Mouse (Mus musculus) neural tube, embryonic 11.5 days (tissue): Measurements from ENCODE around the gene Morn1. TPM values are rescaled to one million over a fixed set of nuclear protein-coding genes. Genes with fewer than 3 reads are reported as not detected.

Source experiments
- ATAC-seq: fragments of 200-750 bp; cut with Nextera tagmentation; 2 replicates; pipeline ENCODE4 v1.8.0; 2017; ENCODE audit warnings: moderate number of reproducible peaks, mild to moderate bottlenecking, moderate TSS enrichment, moderate library complexity; ENCODE audit not compliant: insufficient read depth, low FRiP score, low TSS enrichment
- DNase-seq: peaks from one replicate; pipeline ENCODE4 v3.0.0-alpha.2; 2015; ENCODE audit warnings: low spot score
- H3K27ac ChIP-seq: fragments of 300-500 bp; sonication (generic); 2 replicates; pipeline ENCODE4 v1.5.1; 2014; ENCODE audit warnings: low read depth, mild to moderate bottlenecking, low read length
- H3K27me3 ChIP-seq: fragments of 300-500 bp; sonication (generic); 2 replicates; pipeline ENCODE4 v1.6.1; 2014; ENCODE audit warnings: mild to moderate bottlenecking, low read length, mixed read lengths; ENCODE audit not compliant: control insufficient read depth, insufficient read depth
- H3K36me3 ChIP-seq: fragments of 300-500 bp; sonication (generic); 2 replicates; pipeline ENCODE4 v1.6.1; 2014; ENCODE audit warnings: mild to moderate bottlenecking, low read length, moderate library complexity, mixed read lengths; ENCODE audit not compliant: control insufficient read depth, insufficient read depth
- H3K4me1 ChIP-seq: fragments of 300-500 bp; sonication (generic); 2 replicates; pipeline ENCODE4 v1.6.1; 2014; ENCODE audit warnings: low read length, mixed read lengths; ENCODE audit not compliant: control insufficient read depth, insufficient read depth
- H3K4me2 ChIP-seq: fragments of 300-500 bp; sonication (generic); 2 replicates; pipeline ENCODE4 v1.6.1; 2014; ENCODE audit warnings: low read depth, mild to moderate bottlenecking, moderate library complexity
- H3K4me3 ChIP-seq: fragments of 300-500 bp; sonication (generic); 2 replicates; pipeline ENCODE4 v1.5.1; 2014; ENCODE audit warnings: low read depth, low read length
- H3K9ac ChIP-seq: fragments of 300-500 bp; sonication (generic); 2 replicates; pipeline ENCODE4 v1.6.1; 2014; ENCODE audit warnings: mild to moderate bottlenecking, low read length
- H3K9me3 ChIP-seq: fragments of 300-500 bp; sonication (generic); 2 replicates; pipeline ENCODE4 v1.6.1; 2016; ENCODE audit warnings: low read length; ENCODE audit not compliant: control insufficient read depth
- WGBS: fragments of 180-500 bp; shearing (Covaris S2); extraction: QIAGEN DNeasy Blood & Tissue Kit; methylation state at CpG from one replicate; pipeline ENCODE4 v1.1.7; 2014; 5-methylcytosine and 5-hydroxymethylcytosine counted together
- polyA plus RNA-seq: library from polyadenylated mRNA; unstranded; fragments of >200 nt; fragmentation: Nextera tagmentation; extraction: Ambion mirVana; gene quantifications from 2 replicates; pipeline ENCODE4 v1.2.1, GENCODE M21; 2014

Morn1 gene
- polyA plus RNA-seq, 1 experiment from 2014 or later: 3.9 TPM

GRCm38 (mm10) chr4:155126602-155127372 is 40.4 kb downstream of the Morn1 start:
- H3K27me3 ChIP-seq: no peaks in the 10 kb centered on the region
- H3K27ac ChIP-seq: no peak overlapping the region
- H3K4me2 ChIP-seq: no peak overlapping the region
- no peaks in the 10 kb centered on the region for H3K36me3 ChIP-seq
- H3K9ac ChIP-seq: no peak overlapping the region
- DNase-seq: no peak
- 71% methylated on average over 7 of the region's 7 CpGs for whole genome bisulfite sequencing
- H3K4me1 ChIP-seq: peaks cover 13% of the 10 kb centered on the region
- no peak for ATAC-seq
- no peaks in the 10 kb centered on the region for H3K9me3 ChIP-seq
- H3K4me3 ChIP-seq: no peak overlapping the region

- Histone ChIP-seq H3K9me3 (no peaks in the 10 kb centered on the region), H3K27me3 (no peaks in the 10 kb centered on the region), H3K4me1 (peaks cover 9% of the 10 kb centered on the region; the same call in 1 of the 2 replicates), H3K36me3 (no peaks in the 10 kb centered on the region), H3K4me2 (no peak overlapping the region), H3K4me3 (no peak overlapping the region), H3K9ac (no peak overlapping the region), H3K27ac (no peak overlapping the region)
- ATAC-seq: no peak
- DNase-seq: no peak
- WGBS: 94% methylated on average over 15 of the region's 15 CpGs
Measured at GRCm38 (mm10) chr4:155128411-155128810, 42.0 kb downstream of the Morn1 start.

- Histone ChIP-seq H3K9ac (no peak overlapping the region; the same call in 1 of the 2 replicates), H3K9me3 (no peaks in the 10 kb centered on the region), H3K4me2 (no peak overlapping the region), H3K36me3 (no peaks in the 10 kb centered on the region), H3K4me3 (no peak overlapping the region), H3K4me1 (peaks cover 12% of the 10 kb centered on the region; the same call in 1 of the 2 replicates), H3K27ac (no peak overlapping the region), H3K27me3 (no peaks in the 10 kb centered on the region)
- DNase-seq (no peak), ATAC-seq (no peak)
- WGBS: 93% methylated on average over 10 of the region's 10 CpGs
Measured at GRCm38 (mm10) chr4:155129132-155129917, 42.9 kb downstream of the Morn1 start.

- Histone ChIP-seq H3K4me1 (peaks cover 18% of the 10 kb centered on the region; the same call in 1 of the 2 replicates), H3K4me2 (no peak overlapping the region), H3K9me3 (no peaks in the 10 kb centered on the region), H3K27me3 (no peaks in the 10 kb centered on the region), H3K36me3 (no peaks in the 10 kb centered on the region), H3K9ac (no peak overlapping the region), H3K4me3 (no peak overlapping the region), H3K27ac (no peak overlapping the region)
- no peak for DNase-seq
- ATAC-seq: no peak
- 87% methylated on average over 14 of the region's 14 CpGs for WGBS
Measured at GRCm38 (mm10) chr4:155129996-155130395, 43.6 kb downstream of the Morn1 start.

GRCm38 (mm10) chr4:155130616-155131015 is 44.2 kb downstream of the Morn1 start:
- H3K4me1 ChIP-seq: peaks cover 21% of the 10 kb centered on the region; the same call in 1 of the 2 replicates
- H3K4me3 ChIP-seq: no peak overlapping the region
- no peak for DNase-seq
- no peak overlapping the region for H3K9ac ChIP-seq
- no peak overlapping the region for H3K27ac ChIP-seq
- no peak overlapping the region for H3K4me2 ChIP-seq
- no peaks in the 10 kb centered on the region for H3K27me3 ChIP-seq
- no peak for ATAC-seq
- no peaks in the 10 kb centered on the region for H3K9me3 ChIP-seq
- WGBS: 84% methylated on average over 7 of the region's 7 CpGs
- H3K36me3 ChIP-seq: no peaks in the 10 kb centered on the region

GRCm38 (mm10) chr4:155133188-155133587 is 46.8 kb downstream of the Morn1 start:
- Histone ChIP-seq H3K9ac (no peak overlapping the region), H3K4me2 (no peak overlapping the region), H3K27ac (0 out of 2 replicates have a peak overlapping the region, but pooled peaks have one; percentile 54), H3K9me3 (no peaks in the 10 kb centered on the region), H3K4me1 (peaks cover 17% of the 10 kb centered on the region; the same call in 1 of the 2 replicates), H3K4me3 (no peak overlapping the region), H3K27me3 (no peaks in the 10 kb centered on the region), H3K36me3 (no peaks in the 10 kb centered on the region)
- 42% methylated on average over 3 of the region's 3 CpGs for WGBS
- no peak for DNase-seq
- no peak for ATAC-seq

GRCm38 (mm10) chr4:155133658-155134417 is 47.5 kb downstream of the Morn1 start:
- Histone ChIP-seq H3K27me3 (no peaks in the 10 kb centered on the region), H3K27ac (peak overlapping the region; percentile 54; the same call in 1 of the 2 replicates), H3K9ac (peak overlapping the region; percentile 14; the same call in 1 of the 2 replicates), H3K36me3 (no peaks in the 10 kb centered on the region), H3K4me3 (no peak overlapping the region), H3K4me2 (no peak overlapping the region), H3K4me1 (peaks cover 17% of the 10 kb centered on the region; the same call in 1 of the 2 replicates), H3K9me3 (no peaks in the 10 kb centered on the region)
- ATAC-seq (no peak), DNase-seq (peak; percentile 45)
- 56% methylated on average over 20 of the region's 20 CpGs for WGBS

- WGBS: 91% methylated on average over 7 of the region's 7 CpGs
- 0 out of 2 replicates have a peak overlapping the region, but pooled peaks have one; percentile 14 for H3K9ac ChIP-seq
- no peaks in the 10 kb centered on the region for H3K36me3 ChIP-seq
- no peak overlapping the region for H3K4me2 ChIP-seq
- H3K27ac ChIP-seq: no peak overlapping the region
- H3K27me3 ChIP-seq: no peaks in the 10 kb centered on the region
- no peak for DNase-seq
- no peak for ATAC-seq
- H3K9me3 ChIP-seq: no peaks in the 10 kb centered on the region
- H3K4me1 ChIP-seq: peaks cover 17% of the 10 kb centered on the region; the same call in 1 of the 2 replicates
- no peak overlapping the region for H3K4me3 ChIP-seq
Measured at GRCm38 (mm10) chr4:155134686-155135172, 48.4 kb downstream of the Morn1 start.
